Mouse (Mus musculus): ENCODE results near the gene Znhit6. TPM values are rescaled to one million over a fixed set of nuclear protein-coding genes. Genes with fewer than 3 reads are reported as not detected.

Gene Znhit6
- polyA plus RNA-seq, 1 experiment from 2014 or later: 29.8 TPM

Other genes starting within 250 kb of the Znhit6 start
- gene Ccn1, start 73.8 kb downstream of the Znhit6 start, polyA plus RNA-seq (2015; fragmentation: Nextera tagmentation; extraction: Ambion mirVana): 39.7 and 45.1 TPM in 2 replicates
- gene Ddah1, start 182.5 kb downstream of the Znhit6 start, polyA plus RNA-seq (2015; fragmentation: Nextera tagmentation; extraction: Ambion mirVana): 23.9 and 28.0 TPM in 2 replicates

Measured in stomach, embryonic 15.5 days (tissue).